In the genomic region with DNA sequence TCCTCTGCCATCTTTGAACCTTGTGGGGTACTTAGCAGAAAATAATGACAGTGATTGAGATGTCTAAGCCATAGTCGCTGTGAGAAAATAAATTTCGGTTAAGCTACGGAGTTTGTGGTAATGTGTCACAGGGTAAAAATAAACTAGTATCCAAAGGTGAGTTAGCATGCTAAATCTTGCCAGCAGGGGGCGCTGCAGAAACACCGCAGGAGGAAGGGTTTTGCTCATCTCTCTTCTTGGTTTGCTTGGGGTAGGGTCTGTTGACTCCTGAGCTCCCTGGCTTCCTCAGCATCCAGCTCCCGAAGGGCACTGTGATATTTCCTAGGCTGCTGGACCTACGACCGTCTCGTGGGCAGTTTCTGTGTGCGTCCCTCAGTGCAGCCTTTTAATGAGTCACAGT, we compare ENCODE assay signal across 8 mouse cellular contexts. TPM values are rescaled to one million over a fixed set of nuclear protein-coding genes. Genes with fewer than 3 reads are reported as not detected.
DNase-seq lines count a peak whose midpoint lies in the region; ATAC-seq lines count a peak whose summit lies in the region.

No protein-coding gene starts in this region.

- no peak overlapping the region for H3K27ac ChIP-seq in heart, embryonic 10.5 days

- H3K27me3 ChIP-seq in heart, embryonic 10.5 days (ENCODE audit: insufficient read depth, poor library complexity, severe bottlenecking), result no peaks in the 10 kb centered on the region

- H3K36me3 ChIP-seq in heart, embryonic 10.5 days, result no peaks in the 10 kb centered on the region

- H3K4me1 ChIP-seq in heart, embryonic 10.5 days, result peaks cover 3% of the 10 kb centered on the region; the same call in 1 of the 2 replicates

- 55% methylated on average over 10 of the region's 10 CpGs for WGBS in heart, embryonic 10.5 days

- peak; percentile 64 for DNase-seq in heart, adult 11 months
- DNase-seq in heart, embryonic 10.5 days (ENCODE audit: low spot score), result no peak
- DNase-seq in right cerebral cortex, postnatal 14 days, result peak; percentile 28
- no peak for DNase-seq in right cerebral cortex, adult 2 months (ENCODE audit: low spot score in 2 of 2)
- peak; percentile 38 for DNase-seq in embryo, embryonic 10 days (ENCODE audit: low spot score)
- peak; percentile 53 to 55 for DNase-seq in thymus, postnatal 36 days
- no peak for DNase-seq in ovary, adult 18-20 months (ENCODE audit: low spot score)

- peak; percentile 87 for ATAC-seq in megakaryocyte, adult 5-6 weeks (ENCODE audit: poor library complexity, severe bottlenecking)

- no peaks in the 10 kb centered on the region for H3K9me3 ChIP-seq in heart, embryonic 10.5 days

- no peak overlapping the region for H3K4me3 ChIP-seq in heart, embryonic 10.5 days

RNA-seq across cellular contexts. Expression of a gene that starts 12.7 kb away (rescaled TPM):
- polyA plus RNA-seq in heart, embryonic 10.5 days (2016; fragmentation: Nextera tagmentation; extraction: Ambion mirVana), result 41.2 and 48.6 TPM in 2 replicates
- total RNA-seq in megakaryocyte, adult 5-6 weeks (2015), result 12.0 and 12.9 TPM in 2 replicates
- 24.1 and 30.4 TPM in 2 replicates for total RNA-seq in megakaryocyte, adult 5-6 weeks (2017)

RNA-seq across cellular contexts. Expression of a gene that starts 23.1 kb away (rescaled TPM):
- 5.4 and 5.9 TPM in 2 replicates for polyA plus RNA-seq in heart, embryonic 10.5 days (2016; fragmentation: Nextera tagmentation; extraction: Ambion mirVana)
- total RNA-seq in megakaryocyte, adult 5-6 weeks (2015), result 1.2 and 1.9 TPM in 2 replicates
- total RNA-seq in megakaryocyte, adult 5-6 weeks (2017), result 1.9 and 2.2 TPM in 2 replicates

RNA-seq across cellular contexts. Expression of a gene that starts 39.4 kb away (rescaled TPM):
- polyA plus RNA-seq in heart, embryonic 10.5 days (2016; fragmentation: Nextera tagmentation; extraction: Ambion mirVana), result 2.3 and 2.5 TPM in 2 replicates
- 106 and 117 TPM in 2 replicates for total RNA-seq in megakaryocyte, adult 5-6 weeks (2015)
- total RNA-seq in megakaryocyte, adult 5-6 weeks (2017), result 167 and 173 TPM in 2 replicates

Comparison
In these comparisons a context has a peak if more than half of its experiments do, and no peak if none do; other contexts are left out.
1. DNase-seq: peak in heart, adult 11 months (single experiment), right cerebral cortex, postnatal 14 days (single experiment), embryo, embryonic 10 days (single experiment) and thymus, postnatal 36 days (2 of 2); none in heart, embryonic 10.5 days (single experiment), right cerebral cortex, adult 2 months (0 of 2) and ovary, adult 18-20 months (single experiment).